Mouse (Mus musculus) heart, postnatal 10 days (tissue): ENCODE data around the gene Krtap10-4. TPM values are rescaled to one million over a fixed set of nuclear protein-coding genes. Genes with fewer than 3 reads are reported as not detected.
"Not testable (repeated sequence)": the region's sequence is repeated elsewhere in the genome, so short reads cannot be mapped to it uniquely, and the experiment has no call there.

Experiments used
- DNase-seq, 2 experiments: peaks; one replicate each; pipeline ENCODE4 v3.0.0; 2021
- intact Hi-C: fragments of 180-260 bp; cut with DNase I; formaldehyde crosslinking; loops from one replicate; pipeline ENCODE4 v1.15.1; 2025
- total RNA-seq, 2 experiments: library from RNA; stranded (reverse); gene quantifications; 2 replicates each; pipeline ENCODE4 v1.2.3; 2021

Krtap10-4 gene
- total RNA-seq, 2 experiments from 2014 or later, result not detected

DNA sequence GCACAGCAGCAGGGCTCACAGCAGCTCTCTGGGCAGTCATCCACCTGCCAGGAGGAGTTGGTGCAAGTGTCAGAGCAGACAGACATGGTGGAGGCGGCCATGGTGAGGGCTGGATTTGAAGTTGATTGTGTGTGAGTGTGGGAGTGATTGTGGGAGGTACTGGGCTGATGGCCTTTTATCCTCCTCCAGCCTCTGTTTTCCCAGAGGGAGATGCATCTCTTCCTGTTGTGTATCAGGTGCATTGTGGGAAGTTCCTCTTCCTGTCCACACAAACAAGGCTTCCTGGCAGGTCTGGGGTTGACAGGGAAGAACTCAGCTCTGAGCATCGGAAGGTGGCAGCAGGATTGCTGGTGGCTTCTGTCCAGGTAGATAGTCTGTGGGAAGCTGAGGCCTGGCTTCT, 31.9 kb downstream of the Krtap10-4 start, which contains the start of gene Gm9639:
Gene Gm9639 (minus strand): TSS at position 101 of the 400 bp plus-strand sequence.
- intact Hi-C loops, result no loop called here

DNA sequence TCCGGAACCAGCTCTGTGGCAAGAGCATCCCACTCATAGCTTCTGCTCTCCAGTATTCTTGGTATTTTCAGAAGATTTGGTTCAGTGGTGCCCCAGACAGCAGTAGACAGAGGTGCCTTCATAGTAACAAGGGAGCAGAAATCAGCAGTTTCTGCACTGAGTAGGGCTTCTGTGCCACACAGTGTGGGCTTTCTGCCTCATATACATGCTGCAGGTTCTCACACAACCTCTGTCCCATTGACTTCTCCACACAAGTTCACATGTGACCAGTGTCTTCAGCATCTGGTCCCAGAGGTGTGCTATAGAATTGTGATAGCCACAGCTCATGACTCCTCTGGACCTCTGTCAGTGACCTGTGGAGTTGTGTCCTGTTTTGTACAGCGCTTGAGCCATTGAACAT, 38.3 kb downstream of the Krtap10-4 start:
- intact Hi-C loops, result loop anchor here (10.0 kb wide), 1 partner anchor 126 kb away; no protein-coding TSS in a partner anchor
- no peak for DNase-seq

More for the DNA sequence above, 31.9 kb downstream of the Krtap10-4 start, which contains the start of gene Gm9639:
- peak in 1 of 2 experiments; percentile 29 for DNase-seq

DNA sequence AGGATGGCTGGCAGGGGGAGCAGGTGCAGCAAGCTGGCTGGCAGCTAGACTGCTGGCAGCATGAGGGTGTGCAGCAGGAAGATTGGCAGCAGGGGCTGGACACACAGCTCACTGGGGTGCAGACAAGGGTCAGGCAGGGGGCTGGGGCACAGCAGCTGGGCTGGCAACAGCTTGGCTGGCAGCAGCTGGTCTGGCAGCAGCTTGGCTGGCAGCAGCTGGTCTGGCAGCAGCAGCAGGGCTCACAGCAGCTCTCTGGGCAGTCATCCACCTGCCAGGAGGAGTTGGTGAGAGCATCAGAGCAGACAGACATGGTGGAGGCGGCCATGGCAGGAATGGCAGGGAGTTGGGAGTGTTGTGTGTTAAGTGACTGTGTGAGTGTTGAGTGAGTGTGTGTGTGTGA, 39.0 kb downstream of the Krtap10-4 start, which contains the start of gene Gm7137:
Gene Gm7137 (minus strand): TSS at position 325 of the 400 bp plus-strand sequence.
- peak; percentile 47 to 55 for DNase-seq
- intact Hi-C loops, result loop anchor here (10.0 kb wide), 1 partner anchor 127 kb away; no protein-coding TSS in a partner anchor

DNA sequence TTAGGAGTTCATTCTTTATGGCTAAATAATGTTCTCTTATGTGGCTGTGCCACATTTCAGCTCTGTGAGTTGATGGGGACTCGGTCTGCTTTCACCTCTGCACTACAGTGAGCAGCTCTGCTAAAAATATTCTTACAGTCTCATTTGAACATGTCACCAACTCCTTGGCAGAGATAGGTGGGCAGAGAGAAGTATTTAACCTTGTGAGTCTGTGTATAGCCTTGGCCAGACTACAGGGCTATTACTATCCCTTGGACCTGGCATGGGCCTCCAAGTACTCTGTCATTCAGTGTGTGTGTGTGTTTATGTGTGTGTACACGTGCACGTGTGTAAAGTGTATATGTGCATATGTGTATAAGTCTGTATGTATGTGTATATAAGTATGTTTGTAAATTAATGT, 43.5 kb downstream of the Krtap10-4 start:
- DNase-seq, result not testable (repeated sequence)
- intact Hi-C loops, result loop anchor here (10.0 kb wide), 1 partner anchor 131 kb away; no protein-coding TSS in a partner anchor

DNA sequence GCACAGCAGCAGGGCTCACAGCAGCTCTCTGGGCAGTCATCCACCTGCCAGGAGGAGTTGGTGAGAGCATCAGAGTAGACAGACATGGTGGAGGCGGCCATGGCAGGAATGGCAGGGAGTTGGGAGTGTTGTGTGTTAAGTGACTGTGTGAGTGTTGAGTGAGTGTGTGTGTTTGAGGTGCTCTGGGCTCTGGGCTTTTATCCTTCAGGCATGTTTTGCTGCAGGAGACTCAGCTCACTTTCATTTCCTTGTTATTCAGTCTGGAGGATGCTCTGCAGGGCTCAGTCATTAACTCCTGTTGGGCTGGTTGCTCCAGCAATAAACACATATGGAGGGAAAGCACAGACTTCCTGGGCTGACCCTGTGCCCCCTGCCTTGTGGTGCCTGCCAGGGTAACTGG, 44.5 kb downstream of the Krtap10-4 start, which contains the start of gene Gm3250:
Gene Gm3250 (minus strand): TSS at position 101 of the 400 bp plus-strand sequence.
- intact Hi-C loops, result loop anchor here (10.0 kb wide), 1 partner anchor 132 kb away; no protein-coding TSS in a partner anchor

DNA sequence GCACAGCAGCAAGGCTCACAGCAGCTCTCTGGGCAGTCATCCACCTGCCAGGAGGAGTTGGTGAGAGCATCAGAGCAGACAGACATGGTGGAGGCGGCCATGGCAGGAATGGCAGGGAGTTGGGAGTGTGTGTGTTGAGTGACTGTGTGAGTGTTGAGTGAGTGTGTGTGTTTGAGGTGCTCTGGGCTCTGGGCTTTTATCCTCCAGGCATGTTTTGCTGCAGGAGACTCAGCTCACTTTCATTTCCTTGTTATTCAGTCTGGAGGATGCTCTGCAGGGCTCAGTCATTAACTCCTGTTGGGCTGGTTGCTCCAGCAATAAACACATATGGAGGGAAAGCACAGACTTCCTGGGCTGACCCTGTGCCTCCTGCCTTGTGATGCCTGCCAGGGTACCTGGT, 50.1 kb downstream of the Krtap10-4 start, which contains the start of gene Gm7138:
Gene Gm7138 (minus strand): TSS at position 101 of the 400 bp plus-strand sequence.
- intact Hi-C loops, DNase-seq: not testable (repeated sequence)

More for the DNA sequence above, 44.5 kb downstream of the Krtap10-4 start, which contains the start of gene Gm3250:
- not testable (repeated sequence) for DNase-seq

Other genes starting within 250 kb of the Krtap10-4 start
- 100 to 1,000 TPM; 134 to 148 TPM for gene Pttg1ip, start 245.4 kb downstream of the Krtap10-4 start, total RNA-seq
- 10 to 100 TPM; 68.3 to 79.2 TPM for gene Sumo3, start 221.0 kb downstream of the Krtap10-4 start, total RNA-seq
- gene Gm49325, start 220.9 kb downstream of the Krtap10-4 start, total RNA-seq, result 10 to 100 TPM; 12.2 to 13.5 TPM
- gene Ube2g2, start 204.8 kb downstream of the Krtap10-4 start, total RNA-seq, result 10 to 100 TPM; 57.7 to 68.8 TPM
- not detected for gene Tspear, start 140.5 kb downstream of the Krtap10-4 start, total RNA-seq
- gene Gm19402, start 136.3 kb downstream of the Krtap10-4 start, total RNA-seq, result not detected
- gene Gm9508, start 129.9 kb downstream of the Krtap10-4 start, total RNA-seq, result not detected
- gene Gm10272, start 120.5 kb downstream of the Krtap10-4 start, total RNA-seq, result not detected
- gene Gm10024, start 115.6 kb downstream of the Krtap10-4 start, total RNA-seq, result not detected
- not detected for gene Gm10142, start 111.3 kb downstream of the Krtap10-4 start, total RNA-seq
- gene Krtap12-1, start 106.5 kb downstream of the Krtap10-4 start, total RNA-seq, result not detected
- not detected for gene Gm10100, start 100.6 kb downstream of the Krtap10-4 start, total RNA-seq
- not detected for gene Gm18596, start 84.5 kb downstream of the Krtap10-4 start, total RNA-seq
- gene Gm9736, start 75.7 kb downstream of the Krtap10-4 start, total RNA-seq, result not detected
- not detected for gene Gm3233, start 67.4 kb downstream of the Krtap10-4 start, total RNA-seq
- not detected for gene Gm3238, start 55.8 kb downstream of the Krtap10-4 start, total RNA-seq
- gene Gm7138, start 50.2 kb downstream of the Krtap10-4 start, total RNA-seq, result not detected
- gene Gm3250, start 44.6 kb downstream of the Krtap10-4 start, total RNA-seq, result not detected
- not detected for gene Gm7137, start 38.9 kb downstream of the Krtap10-4 start, total RNA-seq
- not detected for gene Gm9639, start 32.0 kb downstream of the Krtap10-4 start, total RNA-seq
- not detected for gene Gm19668, start 28.0 kb downstream of the Krtap10-4 start, total RNA-seq
- not detected for gene Gm9507, start 15.3 kb downstream of the Krtap10-4 start, total RNA-seq
- gene Gm2696, start 12.4 kb downstream of the Krtap10-4 start, total RNA-seq, result not detected
- gene Krtap10-10, start 8.9 kb upstream of the Krtap10-4 start, total RNA-seq, result not detected
- not detected for gene Gm36176, start 19.7 kb upstream of the Krtap10-4 start, total RNA-seq
- gene Gm10318, start 25.8 kb upstream of the Krtap10-4 start, total RNA-seq, result not detected
- not detected for gene Gm3285, start 34.9 kb upstream of the Krtap10-4 start, total RNA-seq
- 1 to 10 TPM; 1.3 to 1.9 TPM for gene Lrrc3, start 75.4 kb upstream of the Krtap10-4 start, total RNA-seq
- under 1 TPM; 0.14 to 0.40 TPM for gene Trpm2, start 143.5 kb upstream of the Krtap10-4 start, total RNA-seq
- gene 1810043G02Rik, start 151.4 kb upstream of the Krtap10-4 start, total RNA-seq, result 1 to 10 TPM; 7.9 to 9.3 TPM
- 100 to 1,000 TPM; 108 to 119 TPM for gene Pfkl, start 183.0 kb upstream of the Krtap10-4 start, total RNA-seq
- not detected for gene Dnmt3l, start 214.9 kb upstream of the Krtap10-4 start, total RNA-seq
- not detected for gene Aire, start 216.5 kb upstream of the Krtap10-4 start, total RNA-seq
- gene Icosl, start 242.2 kb upstream of the Krtap10-4 start, total RNA-seq, result 1 to 10 TPM; 4.4 to 5.4 TPM